Mouse (Mus musculus) lung, adult 2 months (tissue): ENCODE measurements around the gene Tbl1xr1. TPM values are rescaled to one million over a fixed set of nuclear protein-coding genes. Genes with fewer than 3 reads are reported as not detected.

ENCODE experiments used
- DNase-seq: peaks from one replicate; pipeline ENCODE4 v3.0.0; 2022
- H3K4me1 ChIP-seq: fragments of 200-500 bp; 2 replicates; pipeline ENCODE4 v1.6.1; 2011; ENCODE audit warnings: low read length; ENCODE audit not compliant: control insufficient read depth, insufficient read depth
- H3K4me3 ChIP-seq: fragments of 200-500 bp; replicated peaks from 2 replicates; pipeline ENCODE3; 2011; ENCODE audit warnings: low read depth, mild to moderate bottlenecking, control low read depth, low read length; ENCODE audit errors: extremely low read depth
- CTCF ChIP-seq: fragments of 200-500 bp; IDR thresholded peaks from 2 replicates; pipeline ENCODE4 v1.5.1; 2011; ENCODE audit warnings: mild to moderate bottlenecking, low read length, control low read depth; ENCODE audit not compliant: insufficient read depth
- POLR2A ChIP-seq: fragments of 200-500 bp; IDR thresholded peaks from 2 replicates; pipeline ENCODE4 v1.6.1; 2011; ENCODE audit warnings: low read depth, mild to moderate bottlenecking, control low read depth, low read length, borderline replicate concordance; ENCODE audit errors: extremely low read depth
- WGBS: fragments of 180-500 bp; shearing (Covaris S2); methylation state at CpG from one replicate; pipeline ENCODE4 v1.1.7; 2018; 5-methylcytosine and 5-hydroxymethylcytosine counted together
- polyA plus RNA-seq: library from polyadenylated mRNA; depleted of rRNA; stranded (reverse); fragments of >200 nt; gene quantifications from 2 replicates; pipeline ENCODE4 v1.2.3, GENCODE M21; 2012

Gene Tbl1xr1
- polyA plus RNA-seq, 1 experiment: 37.3 TPM

DNA sequence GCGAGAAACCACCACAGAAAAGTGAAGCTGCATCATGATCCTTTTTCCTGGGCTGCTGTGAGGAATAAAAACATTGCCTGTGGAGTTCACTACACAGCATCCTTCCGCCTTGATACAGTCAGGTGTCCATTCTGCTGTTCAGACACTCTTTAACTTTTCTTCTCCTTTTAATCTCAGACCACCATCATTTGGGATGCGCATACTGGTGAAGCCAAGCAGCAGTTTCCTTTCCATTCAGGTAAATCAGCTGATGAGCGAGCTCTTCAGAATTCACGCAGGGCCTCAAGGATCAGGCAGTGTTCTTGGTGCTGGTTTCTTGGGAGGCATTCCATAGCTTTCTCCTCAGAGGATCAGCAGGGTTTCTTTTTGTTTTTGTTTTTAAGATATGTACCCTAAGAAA lies 116.5 kb downstream of the Tbl1xr1 start:
- Histone ChIP-seq H3K4me3 (no peak overlapping the region), H3K4me1 (no peaks in the 10 kb centered on the region)
- no peak for DNase-seq
- WGBS: 98% methylated on average over 5 of the region's 5 CpGs
- TF ChIP-seq POLR2A (no peak), CTCF (no peak)

DNA sequence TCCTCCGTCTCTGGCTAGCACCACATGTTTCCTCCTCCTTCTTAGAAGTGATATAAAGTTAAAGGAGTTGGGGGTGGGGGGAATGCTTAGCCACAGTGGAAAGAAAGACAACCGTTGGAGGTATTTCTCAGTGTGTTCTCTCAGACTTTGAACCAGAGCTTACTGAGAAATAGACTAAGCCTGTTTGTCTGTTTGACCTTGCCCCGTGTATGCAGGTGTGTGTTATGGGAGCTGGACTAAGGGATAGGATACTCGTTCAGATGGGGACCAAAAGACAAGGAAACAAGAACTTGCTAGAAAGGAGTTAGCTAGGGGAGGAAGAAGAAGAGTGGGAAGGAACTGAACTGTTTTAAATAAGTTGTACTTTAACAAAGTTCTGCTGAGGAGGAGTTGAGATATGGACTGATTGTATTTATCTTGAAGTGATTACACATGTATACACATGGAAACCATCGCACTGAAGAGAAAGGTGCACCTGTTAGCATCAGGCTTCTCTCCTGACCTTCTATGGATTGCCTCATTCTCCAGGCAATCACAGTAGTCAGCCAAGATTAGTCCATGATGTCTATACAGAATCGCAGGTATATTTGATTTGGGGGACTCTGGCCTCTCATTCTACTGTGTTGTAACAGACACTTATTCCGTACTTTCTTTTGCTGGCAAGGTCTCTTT lies 117.9 kb downstream of the Tbl1xr1 start:
- WGBS: 75% methylated on average over 7 of the region's 7 CpGs
- Histone ChIP-seq H3K4me1 (no peaks in the 10 kb centered on the region), H3K4me3 (no peak overlapping the region)
- TF ChIP-seq POLR2A (no peak), CTCF (no peak)
- DNase-seq: no peak

DNA sequence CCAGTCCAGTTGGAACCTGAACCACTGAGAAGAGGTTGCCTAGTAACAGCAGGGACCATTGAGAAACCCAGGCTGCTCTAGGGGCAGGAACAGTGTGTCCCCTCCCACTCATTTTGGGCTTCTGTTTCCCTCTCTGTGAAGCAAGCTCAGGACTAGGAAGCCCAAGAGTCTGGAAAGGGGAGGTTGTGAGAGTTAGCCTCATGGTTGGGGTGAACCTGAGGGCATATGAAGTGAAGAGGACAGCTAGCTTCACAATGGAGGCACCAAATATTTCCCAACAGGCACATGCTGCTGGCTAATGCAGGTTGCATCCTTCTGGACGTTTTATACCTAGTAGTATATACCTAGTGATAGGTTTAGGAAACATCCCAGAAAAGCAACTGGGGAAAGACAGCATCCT lies 122.3 kb downstream of the Tbl1xr1 start:
- Histone ChIP-seq H3K4me3 (no peak overlapping the region), H3K4me1 (no peaks in the 10 kb centered on the region)
- DNase-seq: no peak
- TF ChIP-seq CTCF: no peak
- no peak for TF ChIP-seq POLR2A
- WGBS: 85% methylated on average over 1 of the region's 1 CpGs

DNA sequence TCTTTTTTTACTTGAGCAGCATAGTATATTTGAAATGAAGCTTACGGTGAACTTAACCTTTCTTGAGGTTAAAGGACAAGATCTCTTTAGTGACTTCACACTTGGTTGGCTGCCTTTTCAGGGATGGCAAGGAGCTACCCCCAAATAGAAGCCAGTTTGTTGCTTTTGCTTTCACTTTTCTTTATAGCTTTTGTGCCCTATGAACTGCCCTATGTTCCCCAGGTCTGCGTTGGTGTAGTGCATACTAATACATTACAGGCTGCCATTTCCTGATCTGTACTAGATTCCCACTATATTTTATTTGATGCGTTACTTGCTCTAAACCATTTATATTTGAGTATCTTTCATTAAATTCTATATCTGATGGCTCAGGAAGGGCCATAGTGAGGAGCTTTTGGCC lies 127.7 kb downstream of the Tbl1xr1 start:
- no peaks in the 10 kb centered on the region for H3K4me1 ChIP-seq
- 94% methylated on average over 3 of the region's 3 CpGs for WGBS
- H3K4me3 ChIP-seq: no peak overlapping the region
- DNase-seq: no peak
- no peak for TF ChIP-seq POLR2A
- TF ChIP-seq CTCF: no peak

DNA sequence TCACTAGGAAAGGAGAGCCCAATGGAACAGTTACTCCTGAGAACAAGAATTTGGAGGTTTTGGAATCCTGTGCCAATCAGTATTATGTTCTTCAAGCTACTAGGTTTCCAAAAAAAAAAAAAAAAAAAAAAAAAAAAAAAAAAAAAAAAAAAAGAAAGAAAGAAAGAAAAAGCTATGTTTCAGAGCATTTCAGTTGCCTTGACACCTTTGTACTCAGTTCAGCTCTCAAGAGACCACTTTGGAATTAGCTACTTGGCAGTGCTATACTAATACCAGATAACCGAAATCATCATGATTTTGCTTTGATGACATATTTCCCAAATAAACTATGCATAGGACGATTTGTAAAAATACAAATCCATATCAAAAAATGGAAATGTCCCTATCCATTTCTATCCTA lies 145.1 kb downstream of the Tbl1xr1 start:
- DNase-seq: no peak
- no peak overlapping the region for H3K4me3 ChIP-seq
- no peak for TF ChIP-seq CTCF
- no peak for TF ChIP-seq POLR2A
- WGBS: 78% methylated on average over 2 of the region's 2 CpGs
- H3K4me1 ChIP-seq: no peaks in the 10 kb centered on the region

DNA sequence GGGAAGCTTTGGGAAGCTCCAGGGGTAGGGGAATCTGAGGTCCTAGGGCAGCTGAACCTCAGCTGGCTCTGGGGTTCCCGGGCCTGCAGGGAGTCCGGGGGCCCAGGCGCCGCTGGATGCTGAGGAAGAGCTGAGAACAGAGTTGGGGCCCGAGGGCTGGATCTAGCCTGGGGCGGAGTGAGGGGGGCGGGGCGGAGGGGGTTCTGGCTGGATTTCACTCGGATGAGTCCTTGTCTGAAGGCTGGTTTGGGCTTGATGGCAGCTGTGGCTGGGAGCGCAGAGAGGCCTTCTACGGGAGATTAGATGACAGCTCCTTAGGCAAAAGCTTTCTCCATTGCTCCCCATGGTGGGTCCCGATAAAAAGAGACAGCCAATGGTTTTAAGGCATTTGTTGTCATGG lies 145.9 kb downstream of the Tbl1xr1 start:
- no peaks in the 10 kb centered on the region for H3K4me1 ChIP-seq
- 46% methylated on average over 12 of the region's 12 CpGs for WGBS
- no peak for TF ChIP-seq POLR2A
- no peak for TF ChIP-seq CTCF
- H3K4me3 ChIP-seq: no peak overlapping the region
- no peak for DNase-seq

DNA sequence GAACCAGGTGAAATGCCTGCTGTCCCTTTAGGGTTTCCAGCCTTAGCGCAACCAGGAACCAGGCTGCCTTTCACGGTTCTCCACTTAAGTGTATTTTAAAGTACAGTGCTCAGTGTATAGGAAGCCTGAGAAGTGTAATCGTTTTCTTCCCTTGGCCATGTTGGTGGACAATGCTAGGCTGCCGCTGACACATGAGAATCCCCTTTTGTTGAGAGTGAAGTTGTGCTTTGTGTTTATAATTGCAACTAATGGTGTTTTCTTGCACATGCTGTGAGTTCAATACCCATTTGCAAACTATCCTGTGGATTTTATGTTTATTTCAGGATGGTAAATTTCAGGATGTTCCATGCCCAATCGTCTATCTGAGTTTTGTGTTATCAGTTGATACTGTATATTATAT lies 146.6 kb downstream of the Tbl1xr1 start:
- TF ChIP-seq POLR2A: no peak
- TF ChIP-seq CTCF: no peak

DNA sequence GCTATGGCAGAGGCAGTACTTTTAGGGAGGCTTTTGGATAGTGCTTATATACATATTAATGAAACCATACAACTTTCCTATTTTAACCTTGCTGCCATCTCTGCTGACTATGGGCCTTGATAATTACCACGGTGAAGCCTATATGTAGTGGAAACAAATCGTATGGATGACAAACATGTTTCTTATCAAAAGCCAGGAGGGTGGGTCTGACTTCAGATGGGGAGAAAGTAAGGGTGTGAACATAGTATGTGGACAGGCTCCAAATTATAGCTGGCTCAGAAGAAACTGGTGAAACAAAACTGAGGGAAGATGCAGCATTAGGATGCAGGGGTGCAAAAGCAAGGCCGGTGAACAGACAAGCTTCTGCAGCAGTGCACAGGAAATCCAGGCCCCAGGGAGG lies 151.6 kb downstream of the Tbl1xr1 start:
- 79% methylated on average over 3 of the region's 3 CpGs for WGBS
- Histone ChIP-seq H3K4me3 (no peak overlapping the region), H3K4me1 (no peaks in the 10 kb centered on the region)
- no peak for TF ChIP-seq POLR2A
- TF ChIP-seq CTCF: no peak
- DNase-seq: no peak

More for the DNA sequence above, 146.6 kb downstream of the Tbl1xr1 start:
- H3K4me1 ChIP-seq: no peaks in the 10 kb centered on the region
- no peak overlapping the region for H3K4me3 ChIP-seq
- DNase-seq: no peak
- 89% methylated on average over 5 of the region's 5 CpGs for WGBS

DNA sequence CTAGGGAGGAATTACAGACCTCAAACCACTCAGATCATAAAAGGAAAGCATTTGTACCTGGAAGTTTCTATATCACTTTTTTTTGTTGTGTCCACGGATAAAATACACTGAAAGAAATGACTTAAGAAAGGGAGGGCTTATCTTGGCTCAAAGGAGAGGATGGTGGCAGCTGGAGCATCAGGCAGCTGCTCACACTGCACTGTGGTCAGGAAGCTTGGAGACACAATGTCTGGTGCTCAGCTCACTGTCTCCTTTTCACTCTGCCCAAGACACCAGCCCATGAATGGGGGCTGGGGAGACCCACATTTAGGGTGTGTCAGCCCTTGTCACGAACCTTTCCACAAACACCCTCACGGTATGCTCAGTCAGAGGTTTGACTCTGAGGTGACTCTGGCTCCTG lies 154.2 kb downstream of the Tbl1xr1 start:
- 52% methylated on average over 3 of the region's 3 CpGs for WGBS
- TF ChIP-seq POLR2A (no peak), CTCF (no peak)
- H3K4me3 ChIP-seq: no peak overlapping the region
- no peak for DNase-seq
- H3K4me1 ChIP-seq: no peaks in the 10 kb centered on the region

DNA sequence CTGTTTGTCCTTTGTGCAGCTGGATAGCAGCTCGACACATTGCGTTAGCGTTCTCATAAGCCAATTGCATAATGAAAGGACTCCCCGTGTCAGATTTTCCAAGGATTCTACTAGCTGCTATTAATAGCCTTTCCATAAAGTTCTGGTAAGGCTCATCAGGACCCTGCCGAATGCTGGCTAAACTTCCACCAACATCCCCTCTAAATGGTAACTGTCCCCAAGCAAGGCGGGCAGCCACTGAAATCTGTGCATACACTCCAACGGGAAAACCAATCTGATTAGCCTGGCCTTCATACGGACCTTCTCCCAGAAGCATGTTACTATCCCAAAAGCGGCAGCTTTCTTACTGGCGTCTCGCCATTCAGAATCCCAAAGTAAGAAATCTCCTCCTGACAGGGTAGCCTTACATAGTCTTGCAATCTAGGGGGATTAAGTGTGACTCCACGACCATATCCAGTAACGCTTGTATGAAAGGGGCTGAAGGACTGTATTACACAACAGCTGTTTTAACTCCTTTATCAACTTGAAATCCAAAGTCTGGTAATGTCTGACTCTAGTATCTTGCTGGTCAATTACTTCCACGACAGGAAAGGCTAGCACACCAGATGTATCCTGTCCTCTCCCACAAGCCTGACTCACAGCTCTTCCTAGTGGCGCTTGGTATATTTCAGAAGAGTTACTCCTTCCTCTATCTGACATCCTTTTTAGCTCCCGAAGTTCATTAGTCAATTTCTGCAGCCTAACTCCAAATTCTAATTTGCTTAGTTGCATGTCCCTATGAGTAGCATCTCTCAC lies 161.9 kb downstream of the Tbl1xr1 start:
- no peak overlapping the region for H3K4me3 ChIP-seq
- 67% methylated on average over 16 of the region's 16 CpGs for WGBS
- no peak for DNase-seq
- TF ChIP-seq POLR2A: no peak
- no peak for TF ChIP-seq CTCF
- H3K4me1 ChIP-seq: no peaks in the 10 kb centered on the region
